Mouse (Mus musculus) gastrocnemius, postnatal 25 days (tissue): ENCODE measurements at regions not wholly inside any gene's neighbourhood (a gene's known extent, or its start where the extent isn't known, plus 50 kb on each side); places are given as distances from the start of the nearest gene placed in this dataset.

ENCODE experiments used
- DNase-seq: peaks from one replicate; pipeline ENCODE4 v3.0.0; 2022

- DNase-seq: no peak
Observed at GRCm38 (mm10) chr14:120831397-120831796, 79.6 kb upstream of the Ipo5 start.

- peak; percentile 82 for DNase-seq
Observed at GRCm38 (mm10) chr14:120831847-120832613, 79.0 kb upstream of the Ipo5 start.

- no peak for DNase-seq
Observed at GRCm38 (mm10) chr14:120834821-120835220, 76.2 kb upstream of the Ipo5 start.

- no peak for DNase-seq
Observed at GRCm38 (mm10) chr14:120835758-120836157, 75.3 kb upstream of the Ipo5 start.

- DNase-seq: no peak
Observed at GRCm38 (mm10) chr14:120836535-120837316, 74.3 kb upstream of the Ipo5 start.

GRCm38 (mm10) chr14:120840900-120841299, 70.1 kb upstream of the Ipo5 start:
- DNase-seq: no peak

GRCm38 (mm10) chr14:120841311-120841710, 69.7 kb upstream of the Ipo5 start:
- DNase-seq: no peak

- DNase-seq: no peak
Observed at GRCm38 (mm10) chr14:120845172-120845571, 65.9 kb upstream of the Ipo5 start.

- peak; percentile 22 for DNase-seq
Observed at GRCm38 (mm10) chr14:120846073-120846850, 64.8 kb upstream of the Ipo5 start.

GRCm38 (mm10) chr14:120847006-120847405, 64.0 kb upstream of the Ipo5 start:
- DNase-seq: peak; percentile 49

GRCm38 (mm10) chr14:120848083-120848951, 62.7 kb upstream of the Ipo5 start:
- no peak for DNase-seq

- DNase-seq: no peak
Observed at GRCm38 (mm10) chr14:120849159-120849558, 61.9 kb upstream of the Ipo5 start.

GRCm38 (mm10) chr14:120853643-120854042, 57.4 kb upstream of the Ipo5 start:
- no peak for DNase-seq

- no peak for DNase-seq
Observed at GRCm38 (mm10) chr14:120854559-120854958, 56.5 kb upstream of the Ipo5 start.

GRCm38 (mm10) chr14:120855181-120855580, 55.8 kb upstream of the Ipo5 start:
- DNase-seq: no peak
